Mouse (Mus musculus) small intestine, adult 10 weeks (tissue): ENCODE measurements around the gene Frmd7. TPM values are rescaled to one million over a fixed set of nuclear protein-coding genes. Genes with fewer than 3 reads are reported as not detected.

ENCODE experiments used
- polyA plus RNA-seq: library from polyadenylated mRNA; stranded (reverse); fragments of 350-450 nt; fragmentation: Illumina TruSeq; extraction: RNeasy Lipid Tissue Mini Kit (QIAGEN cat#74804); gene quantifications from one replicate; pipeline ENCODE4 v1.2.3, GENCODE M21; 2014; ENCODE audit warnings: low replicate concordance

The Frmd7 gene
- polyA plus RNA-seq, result not detected

GRCm38 (mm10) chrX:50942610-50943009, at the start of gene Frmd7:
Gene Frmd7, minus strand, starts transcription at chrX:50942710.

Other genes starting within 250 kb of the Frmd7 start
- 6.2 TPM for gene Stk26, start 101.7 kb downstream of the Frmd7 start, polyA plus RNA-seq
- gene Rap2c, start 75.3 kb upstream of the Frmd7 start, polyA plus RNA-seq, result 191 TPM